Mouse (Mus musculus) liver, embryonic 11.5 days (tissue): ENCODE results near the gene Spta1. TPM values are rescaled to one million over a fixed set of nuclear protein-coding genes. Genes with fewer than 3 reads are reported as not detected.

Experiments
- ATAC-seq: fragments of 200-750 bp; cut with Nextera tagmentation; replicated peaks from 2 replicates; pipeline ENCODE4 v1.8.0; 2017; ENCODE audit warnings: moderate number of reproducible peaks, mild to moderate bottlenecking, moderate TSS enrichment, moderate library complexity; ENCODE audit not compliant: low FRiP score
- DNase-seq: peaks from one replicate; pipeline ENCODE4 v3.0.0-alpha.2; 2017; ENCODE audit warnings: low spot score
- H3K27ac ChIP-seq: fragments of 300-500 bp; sonication (generic); 2 replicates; pipeline ENCODE4 v1.5.1; 2014; ENCODE audit warnings: mild to moderate bottlenecking, low read depth, low read length, control low read depth
- H3K27me3 ChIP-seq: fragments of 300-500 bp; sonication (generic); replicated peaks from 2 replicates; pipeline ENCODE4 v1.6.1; 2014; ENCODE audit warnings: low read length, mixed read lengths; ENCODE audit not compliant: control insufficient read depth, insufficient read depth
- H3K36me3 ChIP-seq: fragments of 300-500 bp; sonication (generic); 2 replicates; pipeline ENCODE4 v1.6.1; 2014; ENCODE audit warnings: mild to moderate bottlenecking, low read length, moderate library complexity, mixed read lengths; ENCODE audit not compliant: control insufficient read depth, insufficient read depth
- H3K4me1 ChIP-seq: fragments of 300-500 bp; sonication (generic); replicated peaks from 2 replicates; pipeline ENCODE4 v1.6.1; 2014; ENCODE audit warnings: low read length, mixed read lengths; ENCODE audit not compliant: control insufficient read depth, insufficient read depth
- H3K4me2 ChIP-seq: fragments of 300-500 bp; sonication (generic); 2 replicates; pipeline ENCODE4 v1.6.1; 2014; ENCODE audit warnings: mild to moderate bottlenecking, control low read depth, moderate library complexity
- H3K4me3 ChIP-seq: fragments of 300-500 bp; sonication (generic); 2 replicates; pipeline ENCODE4 v1.5.1; 2014; ENCODE audit warnings: low read depth, low read length, control low read depth
- H3K9ac ChIP-seq: fragments of 300-500 bp; sonication (generic); 2 replicates; pipeline ENCODE4 v1.6.1; 2014; ENCODE audit warnings: low read depth, low read length, control low read depth
- H3K9me3 ChIP-seq: fragments of 300-500 bp; sonication (generic); 2 replicates; pipeline ENCODE4 v1.6.1; 2016; ENCODE audit warnings: low read length, inconsistent platforms, mixed read lengths; ENCODE audit not compliant: control insufficient read depth
- WGBS: fragments of 180-500 bp; shearing (Covaris S2); extraction: QIAGEN DNeasy Blood & Tissue Kit; methylation state at CpG from one replicate; pipeline ENCODE4 v1.1.7; 2014; 5-methylcytosine and 5-hydroxymethylcytosine counted together
- polyA plus RNA-seq: library from polyadenylated mRNA; unstranded; fragments of >200 nt; fragmentation: Nextera tagmentation; extraction: Ambion mirVana; gene quantifications from 2 replicates; pipeline ENCODE4 v1.2.1, GENCODE M21; 2014

Gene Spta1
- polyA plus RNA-seq, 1 experiment from 2014 or later: 23.1 TPM

DNA sequence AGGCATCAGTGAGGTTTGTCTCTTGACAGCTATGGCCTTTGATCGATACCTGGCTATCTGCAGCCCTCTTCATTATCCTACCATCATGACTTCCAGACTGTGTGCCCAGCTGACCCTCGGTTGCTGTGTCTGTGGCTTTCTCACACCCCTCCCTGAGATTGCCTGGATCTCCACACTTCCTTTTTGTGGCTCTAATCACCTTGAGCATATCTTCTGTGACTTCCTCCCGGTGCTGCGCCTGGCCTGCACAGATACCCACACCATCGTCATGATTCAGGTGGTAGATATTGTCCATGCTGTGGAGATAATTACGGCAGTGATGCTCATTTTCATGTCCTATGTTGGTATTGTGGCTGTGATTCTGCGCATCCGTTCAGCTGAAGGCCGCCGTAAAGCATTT lies 13.5 kb upstream of the Spta1 start:
- no peak overlapping the region for H3K27ac ChIP-seq
- no peaks in the 10 kb centered on the region for H3K36me3 ChIP-seq
- 60% methylated on average over 10 of the region's 10 CpGs for WGBS
- no peak overlapping the region for H3K4me3 ChIP-seq
- no peaks in the 10 kb centered on the region for H3K4me1 ChIP-seq
- DNase-seq: no peak
- no peak overlapping the region for H3K4me2 ChIP-seq
- peak; percentile 48 for ATAC-seq
- H3K27me3 ChIP-seq: no peaks in the 10 kb centered on the region
- H3K9ac ChIP-seq: no peak overlapping the region
- H3K9me3 ChIP-seq: no peaks in the 10 kb centered on the region

DNA sequence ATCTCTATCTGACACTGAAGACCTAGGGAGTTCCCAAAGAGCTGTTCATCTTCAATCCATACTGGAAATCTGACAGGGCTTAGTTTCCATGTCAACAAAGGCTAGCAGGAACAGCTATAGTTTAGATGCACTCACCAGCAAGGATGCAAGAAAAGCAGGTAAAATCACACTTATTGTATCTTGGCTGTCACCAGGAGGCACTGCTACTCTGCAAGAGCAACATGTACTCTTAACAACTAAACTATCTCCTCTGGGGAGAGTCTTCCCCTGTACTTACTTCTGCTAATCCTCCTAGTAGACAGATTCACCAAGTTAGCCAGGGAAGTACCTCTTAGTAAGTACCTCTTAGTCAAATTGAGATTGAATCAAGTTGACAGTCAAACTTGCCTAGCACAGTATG lies 3.6 kb upstream of the Spta1 start:
- Histone ChIP-seq H3K4me3 (no peak overlapping the region), H3K27me3 (no peaks in the 10 kb centered on the region), H3K9ac (no peak overlapping the region), H3K4me2 (no peak overlapping the region), H3K4me1 (0 out of 2 replicates have a peak, but pooled peaks cover 5% of the 10 kb centered on the region), H3K27ac (no peak overlapping the region), H3K36me3 (no peaks in the 10 kb centered on the region), H3K9me3 (no peaks in the 10 kb centered on the region)
- DNase-seq (no peak), ATAC-seq (no peak)

DNA sequence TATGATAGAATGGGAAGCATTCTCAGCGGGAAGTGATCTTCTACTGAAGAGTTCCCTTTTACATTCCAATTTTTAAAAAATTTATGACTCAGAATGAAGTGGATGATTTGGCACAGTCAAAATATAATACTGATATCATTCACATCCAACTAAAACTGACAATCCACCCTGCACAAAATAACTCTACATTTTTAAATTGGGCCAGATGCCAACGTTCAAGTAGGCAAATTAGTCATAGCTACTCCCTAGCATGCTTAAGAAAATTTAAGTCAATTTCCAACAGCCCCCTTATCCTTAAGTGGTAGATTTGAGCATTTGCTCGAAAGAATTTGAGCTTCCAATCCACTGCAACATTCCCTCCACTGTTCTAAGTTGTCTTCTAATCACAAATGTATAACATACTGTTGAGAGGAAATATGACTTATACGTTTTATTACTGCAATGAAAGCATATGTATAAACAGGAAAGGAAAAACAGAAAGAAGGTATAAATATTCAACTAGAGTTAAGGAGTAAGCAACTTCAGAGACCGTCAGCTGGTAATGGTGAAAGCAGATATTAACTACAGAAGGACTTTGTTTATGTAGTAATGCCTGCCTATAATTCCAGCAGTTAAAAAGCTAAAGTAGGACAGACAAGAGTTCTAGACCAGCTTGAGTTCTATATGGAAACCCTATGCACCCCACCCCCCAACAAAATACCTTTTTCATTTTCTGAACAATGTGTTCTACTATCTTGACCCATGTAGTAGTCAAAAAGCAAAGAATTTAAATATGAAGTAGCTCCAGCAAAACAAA lies 1.7 kb upstream of the Spta1 start:
- ATAC-seq (no peak), DNase-seq (no peak)
- Histone ChIP-seq H3K9ac (no peak overlapping the region), H3K9me3 (no peaks in the 10 kb centered on the region), H3K4me3 (no peak overlapping the region), H3K4me2 (peak overlapping the region; percentile 67), H3K27ac (peak overlapping the region; percentile 72), H3K4me1 (0 out of 2 replicates have a peak, but pooled peaks cover 5% of the 10 kb centered on the region), H3K27me3 (no peaks in the 10 kb centered on the region), H3K36me3 (no peaks in the 10 kb centered on the region)
- 61% methylated on average over 5 of the region's 5 CpGs for WGBS

DNA sequence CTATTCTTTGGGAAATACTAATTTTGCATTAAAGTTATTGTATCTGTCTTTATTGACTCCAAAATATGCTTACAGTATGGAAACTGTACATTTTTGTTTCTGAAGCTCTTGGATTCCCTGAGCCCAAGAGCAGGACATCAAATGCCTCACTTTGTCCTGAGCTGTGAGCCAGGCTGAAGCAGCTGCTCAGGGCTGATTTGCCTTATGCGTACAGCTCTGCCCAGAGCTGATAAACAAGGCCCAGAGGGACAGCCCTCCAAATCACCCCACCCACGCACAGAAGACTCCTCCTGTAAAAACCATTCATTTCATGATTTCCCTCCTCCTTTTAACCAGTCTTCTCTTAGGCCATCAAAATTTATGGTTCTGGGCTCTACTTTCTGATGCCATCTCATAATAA lies 1.0 kb upstream of the Spta1 start:
- Histone ChIP-seq H3K9ac (no peak overlapping the region; the same call in 1 of the 2 replicates), H3K4me2 (peak overlapping the region; percentile 67), H3K36me3 (no peaks in the 10 kb centered on the region), H3K4me3 (peak overlapping the region; percentile 21; the same call in 1 of the 2 replicates), H3K27ac (peak overlapping the region; percentile 93), H3K4me1 (0 out of 2 replicates have a peak, but pooled peaks cover 5% of the 10 kb centered on the region), H3K27me3 (no peaks in the 10 kb centered on the region), H3K9me3 (no peaks in the 10 kb centered on the region)
- DNase-seq (peak; percentile 34), ATAC-seq (peak; percentile 99)
- WGBS: 19% methylated on average over 2 of the region's 2 CpGs

DNA sequence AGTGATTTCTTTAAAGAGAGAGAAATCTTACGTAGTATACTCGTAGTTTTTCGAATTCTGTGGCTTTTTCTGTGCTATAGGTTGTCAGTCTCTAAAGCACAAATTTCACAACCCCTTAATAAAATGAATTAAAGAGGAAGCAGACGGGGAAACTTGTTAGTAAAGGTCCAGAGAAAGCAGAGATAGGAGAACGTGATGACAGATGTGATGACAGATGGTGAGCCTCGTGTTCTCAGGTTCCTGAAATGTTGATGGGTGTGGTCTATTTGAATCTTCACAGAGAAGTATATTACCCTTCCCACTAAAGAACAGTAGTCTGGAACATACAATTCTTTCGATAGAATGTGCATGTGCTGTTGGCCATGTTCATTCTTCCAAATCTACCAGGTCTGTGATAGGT lies 32.1 kb downstream of the Spta1 start:
- DNase-seq (no peak), ATAC-seq (no peak)
- Histone ChIP-seq H3K36me3 (peaks cover 2% of the 10 kb centered on the region; the same call in 1 of the 2 replicates), H3K27ac (no peak overlapping the region), H3K4me3 (no peak overlapping the region), H3K27me3 (no peaks in the 10 kb centered on the region), H3K9ac (no peak overlapping the region), H3K4me1 (no peaks in the 10 kb centered on the region), H3K4me2 (no peak overlapping the region), H3K9me3 (no peaks in the 10 kb centered on the region)
- 69% methylated on average over 7 of the region's 7 CpGs for WGBS

DNA sequence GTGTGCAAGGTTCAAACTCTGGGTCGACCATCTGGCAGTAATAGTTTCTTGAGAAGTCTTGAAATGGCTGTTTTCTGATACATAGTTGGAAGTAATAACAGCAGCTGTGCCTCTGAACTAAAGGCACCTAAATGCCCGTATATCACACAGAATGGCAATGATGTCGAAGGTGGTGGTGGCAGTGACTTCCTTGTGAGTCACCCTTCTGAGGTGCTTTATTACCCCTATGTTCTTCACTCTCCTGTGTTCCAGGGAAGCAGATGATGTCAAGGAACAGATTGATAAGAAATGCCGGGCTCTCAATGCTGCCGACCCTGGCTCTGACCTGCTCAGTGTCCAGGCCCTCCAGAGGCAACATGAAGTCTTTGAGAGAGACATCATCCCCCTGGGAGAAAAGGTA lies 39.7 kb downstream of the Spta1 start:
- WGBS: 76% methylated on average over 5 of the region's 5 CpGs
- H3K9me3 ChIP-seq: no peaks in the 10 kb centered on the region
- H3K4me3 ChIP-seq: no peak overlapping the region
- H3K4me1 ChIP-seq: no peaks in the 10 kb centered on the region
- H3K4me2 ChIP-seq: no peak overlapping the region
- ATAC-seq (no peak), DNase-seq (no peak)
- peaks cover 3% of the 10 kb centered on the region; the same call in 1 of the 2 replicates for H3K36me3 ChIP-seq
- no peak overlapping the region for H3K9ac ChIP-seq
- no peak overlapping the region for H3K27ac ChIP-seq
- H3K27me3 ChIP-seq: no peaks in the 10 kb centered on the region

DNA sequence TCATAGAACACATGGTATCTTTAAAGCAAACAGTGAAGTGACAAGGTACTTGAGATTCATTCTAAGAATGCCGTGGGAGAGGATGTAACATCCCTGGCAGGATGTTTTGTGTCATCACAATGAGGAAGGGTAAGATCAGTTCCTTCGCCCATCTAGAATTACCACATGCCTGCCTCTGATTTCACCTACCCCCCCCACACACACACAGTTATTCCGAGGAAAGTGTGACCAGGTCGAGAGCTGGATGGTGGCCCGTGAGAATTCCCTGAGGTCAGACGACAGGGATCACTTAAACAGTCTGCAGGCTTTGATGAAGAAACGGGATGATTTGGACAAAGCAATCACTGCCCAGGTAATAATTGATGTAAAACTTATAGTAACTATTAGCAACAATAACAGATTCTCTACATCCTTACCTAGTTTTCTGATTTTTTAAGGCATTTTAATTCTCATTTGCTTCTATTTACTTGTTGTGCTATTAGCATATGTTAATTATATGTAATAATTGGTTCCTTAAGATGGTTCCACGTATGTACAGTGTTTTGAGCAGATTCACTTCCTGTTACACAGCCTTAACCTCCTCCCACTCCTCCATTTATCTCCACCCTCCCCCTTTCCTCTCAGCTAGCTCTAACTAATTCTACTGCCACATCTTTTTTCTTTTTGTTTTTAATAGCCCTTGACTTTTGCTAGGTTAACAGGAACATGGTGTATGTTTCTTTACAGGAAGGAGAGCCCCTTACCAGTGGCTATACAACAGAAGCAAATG lies 42.9 kb downstream of the Spta1 start:
- Histone ChIP-seq H3K27me3 (no peaks in the 10 kb centered on the region), H3K9me3 (no peaks in the 10 kb centered on the region), H3K4me1 (no peaks in the 10 kb centered on the region), H3K4me2 (no peak overlapping the region), H3K4me3 (no peak overlapping the region), H3K36me3 (peaks cover 4% of the 10 kb centered on the region), H3K27ac (no peak overlapping the region), H3K9ac (no peak overlapping the region)
- 74% methylated on average over 8 of the region's 8 CpGs for WGBS
- no peak for DNase-seq
- no peak for ATAC-seq

DNA sequence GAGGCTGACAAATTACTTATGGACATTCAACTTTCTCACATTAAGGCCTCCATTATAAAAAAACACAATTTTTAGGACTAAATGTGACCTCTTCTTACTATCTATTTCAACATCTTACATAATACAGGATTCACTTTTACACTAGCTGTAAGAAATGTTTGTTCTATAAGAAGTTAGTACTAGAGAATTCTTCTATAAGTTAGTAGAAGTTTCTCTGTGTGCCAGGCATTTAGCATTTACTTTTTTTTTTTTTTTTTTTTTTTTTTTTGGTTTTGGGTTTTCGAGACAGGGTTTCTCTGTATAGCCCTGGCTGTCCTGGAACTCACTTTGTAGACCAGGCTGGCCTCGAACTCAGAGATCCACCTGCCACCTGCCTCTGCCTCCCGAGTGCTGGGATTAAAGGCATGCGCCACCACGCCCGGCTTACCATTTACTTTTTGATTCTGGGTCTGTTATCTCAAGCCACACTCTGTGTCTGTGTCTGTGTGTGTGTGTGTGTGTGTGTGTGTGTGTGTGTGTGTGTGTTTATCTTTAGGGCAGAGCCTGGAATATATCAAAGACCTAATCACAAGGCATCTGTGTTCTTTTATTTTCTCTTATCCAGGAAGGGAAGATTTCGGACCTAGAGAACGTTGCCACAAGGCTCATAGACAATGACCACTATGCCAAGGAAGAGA lies 44.1 kb downstream of the Spta1 start:
- DNase-seq: no peak
- Histone ChIP-seq H3K9me3 (no peaks in the 10 kb centered on the region), H3K27me3 (no peaks in the 10 kb centered on the region), H3K9ac (no peak overlapping the region), H3K4me1 (no peaks in the 10 kb centered on the region), H3K27ac (no peak overlapping the region), H3K4me3 (no peak overlapping the region), H3K4me2 (no peak overlapping the region), H3K36me3 (peaks cover 4% of the 10 kb centered on the region)
- ATAC-seq: peak; percentile 48; the same call in 1 of the 2 replicates
- 80% methylated on average over 7 of the region's 8 CpGs for WGBS
